Comparison of ENCODE assay signal across 31 mouse cellular contexts in genomic region chr6:56931648-56932415, GRCm38 (mm10). TPM values are rescaled to one million over a fixed set of nuclear protein-coding genes. Genes with fewer than 3 reads are reported as not detected.
"Had no signal": no experiment of that assay in that cellular context is flagged by ENCODE, and none has a peak within 500 bp of the region (broad histone marks: within the 10 kb centered on the region; RNA-seq: fewer than 3 reads in every experiment).

No protein-coding gene starts in this region.

- ATAC-seq: intestine, embryonic 16.5 days; liver, postnatal 0 days; lung, postnatal 0 days had no signal

- H3K4me1 ChIP-seq: limb, embryonic 15.5 days; neural tube, embryonic 12.5 days; neural tube, embryonic 15.5 days had no signal

- DNase-seq: kidney, postnatal 36 days; layer of hippocampus, postnatal 36 days; left cerebral cortex, postnatal 4 days; liver, postnatal 0 days; lung, embryonic 14.5 days; midbrain, embryonic 14.5 days; right cerebral cortex, adult 18-20 months; right cerebral cortex, postnatal 14 days; right cerebral cortex, postnatal 4 days; thymus, adult 2 months; thymus, postnatal 14 days; thymus, postnatal 4 days had no signal

- H3K27me3 ChIP-seq: limb, embryonic 15.5 days; neural tube, embryonic 12.5 days; neural tube, embryonic 15.5 days had no signal

- H3K36me3 ChIP-seq: limb, embryonic 15.5 days; neural tube, embryonic 12.5 days; neural tube, embryonic 15.5 days had no signal

- H3K4me3 ChIP-seq: left cerebral cortex, adult 2 months; limb, embryonic 15.5 days; neural tube, embryonic 12.5 days; neural tube, embryonic 15.5 days had no signal

- H3K4me2 ChIP-seq: limb, embryonic 15.5 days; liver, embryonic 11.5 days; lung, embryonic 14.5 days; midbrain, embryonic 11.5 days; neural tube, embryonic 12.5 days; neural tube, embryonic 15.5 days had no signal

- H3K9me3 ChIP-seq: limb, embryonic 15.5 days; neural tube, embryonic 12.5 days; neural tube, embryonic 15.5 days had no signal

- H3K9ac ChIP-seq: limb, embryonic 15.5 days; liver, embryonic 14.5 days; liver, postnatal 0 days; lung, embryonic 14.5 days; neural tube, embryonic 12.5 days; neural tube, embryonic 15.5 days had no signal

- H3K27ac ChIP-seq: left cerebral cortex, adult 2 months; limb, embryonic 15.5 days; liver, embryonic 14.5 days; macrophage; neural tube, embryonic 12.5 days; neural tube, embryonic 15.5 days; stomach, postnatal 0 days had no signal

RNA-seq across cellular contexts. Expression of gene Vmn1r4, which starts 8.0 kb away (rescaled TPM):
- total RNA-seq: megakaryocyte-erythroid progenitor cell, adult 5-6 weeks had no signal
- polyA plus RNA-seq: inflammation-experienced regulatory T-cells, adult 6 months; stomach, embryonic 14.5 days had no signal

RNA-seq across cellular contexts. Expression of gene Vmn1r5, which starts 38.2 kb away (rescaled TPM):
- total RNA-seq: layer of hippocampus, adult 8-10 months; layer of hippocampus, postnatal 10 days; layer of hippocampus, postnatal 36 days; left cerebral cortex, adult 2 months; left cerebral cortex, postnatal 10 days; left cerebral cortex, postnatal 4 days; megakaryocyte-erythroid progenitor cell, adult 5-6 weeks; midbrain, postnatal 0 days had no signal
- polyA plus RNA-seq: inflammation-experienced regulatory T-cells, adult 6 months; intestine, embryonic 16.5 days; kidney, embryonic 14.5 days; limb, embryonic 15.5 days; liver, embryonic 11.5 days; liver, embryonic 14.5 days; liver, postnatal 0 days; lung, embryonic 14.5 days; lung, postnatal 0 days; macrophage; midbrain, embryonic 11.5 days; midbrain, embryonic 14.5 days; midbrain, postnatal 0 days; neural tube, embryonic 12.5 days; neural tube, embryonic 15.5 days; stomach, embryonic 14.5 days; stomach, postnatal 0 days; thymus, adult 2 months had no signal
